Mouse (Mus musculus) small intestine, adult 2 months (tissue): ENCODE results near the gene P2ry13.

ENCODE experiments used
- CTCF ChIP-seq: fragments of 200-500 bp; IDR thresholded peaks from 2 replicates; pipeline ENCODE4 v1.5.1; 2012; ENCODE audit warnings: low read depth, mild to moderate bottlenecking, control low read depth, inconsistent platforms, low read length, moderate library complexity, mixed read lengths; ENCODE audit not compliant: insufficient replicate concordance, insufficient read length; ENCODE audit errors: extremely low read depth
- POLR2A ChIP-seq: fragments of 200-500 bp; IDR thresholded peaks from 2 replicates; pipeline ENCODE4 v1.6.1; 2012; ENCODE audit warnings: low read depth, mild to moderate bottlenecking, control low read depth, inconsistent platforms, low read length, moderate library complexity

GRCm38 (mm10) chr3:59222303-59222702, 11.6 kb upstream of the P2ry13 start:
- no peak for TF ChIP-seq CTCF
- no peak for TF ChIP-seq POLR2A
